Mouse (Mus musculus) spleen, adult 18-20 months (tissue): ENCODE data around the gene Bhlha9.
"Not testable (repeated sequence)": the region's sequence is repeated elsewhere in the genome, so short reads cannot be mapped to it uniquely, and the experiment has no call there.

Experiments used
- DNase-seq, 2 experiments: peaks; one replicate each; pipeline ENCODE4 v3.0.0; 2022; ENCODE audit warnings: mixed read lengths in 2 of 2

Gene Bhlha9

GRCm38 (mm10) chr11:76666002-76666649 is 6.1 kb upstream of the Bhlha9 start:
- DNase-seq = no peak

DNA sequence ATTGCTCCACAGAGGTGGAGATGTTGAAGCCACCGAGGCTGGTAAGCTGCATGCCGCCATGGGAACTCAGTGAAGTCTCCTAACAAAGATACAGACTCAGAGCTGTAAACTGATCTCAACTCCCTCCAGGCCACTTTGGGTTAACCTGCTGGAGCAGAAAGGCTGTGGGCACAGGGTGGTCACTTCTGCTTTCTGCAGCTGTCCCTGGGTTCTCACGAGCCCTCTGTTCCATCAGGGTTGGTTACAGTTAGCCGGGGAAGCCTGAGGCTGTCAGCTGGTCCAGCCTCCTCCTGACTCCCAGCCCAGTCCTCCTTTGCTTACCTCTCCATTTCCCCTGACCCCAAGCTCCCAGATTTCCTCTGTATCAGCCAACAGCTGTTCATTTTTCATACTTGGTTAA is 4.5 kb upstream of the Bhlha9 start:
- DNase-seq = no peak

- no peak for DNase-seq
Measured at GRCm38 (mm10) chr11:76672561-76673384, 503 bp downstream of the Bhlha9 start.

GRCm38 (mm10) chr11:76674199-76674598 is 1.9 kb downstream of the Bhlha9 start:
- no peak for DNase-seq

- no peak for DNase-seq
Measured at GRCm38 (mm10) chr11:76674704-76675103, 2.4 kb downstream of the Bhlha9 start.

DNA sequence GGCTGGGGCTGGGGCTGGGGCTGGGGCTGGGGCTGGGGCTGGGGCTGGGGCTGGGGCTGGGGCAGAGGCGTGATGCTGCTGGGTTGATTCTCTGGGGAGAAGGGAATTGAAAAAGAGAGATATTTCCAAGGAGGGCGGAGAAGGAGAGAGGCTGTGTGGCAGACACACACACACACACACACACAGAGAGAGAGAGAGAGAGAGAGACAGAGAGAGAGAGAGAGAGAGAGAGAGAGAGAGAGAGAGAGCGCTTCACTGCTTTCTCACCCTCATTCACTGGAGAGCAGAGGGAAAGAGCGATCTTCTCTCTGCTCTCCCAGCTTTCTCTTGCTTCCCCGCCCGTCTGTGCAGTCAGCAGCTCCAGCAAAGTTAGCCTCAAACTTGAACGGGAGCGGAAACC is 7.2 kb downstream of the Bhlha9 start, which contains the start of gene Trarg1:
Gene Trarg1 (plus strand): TSS at position 301 of the 400 bp plus-strand sequence.
- not testable (repeated sequence) for DNase-seq

DNA sequence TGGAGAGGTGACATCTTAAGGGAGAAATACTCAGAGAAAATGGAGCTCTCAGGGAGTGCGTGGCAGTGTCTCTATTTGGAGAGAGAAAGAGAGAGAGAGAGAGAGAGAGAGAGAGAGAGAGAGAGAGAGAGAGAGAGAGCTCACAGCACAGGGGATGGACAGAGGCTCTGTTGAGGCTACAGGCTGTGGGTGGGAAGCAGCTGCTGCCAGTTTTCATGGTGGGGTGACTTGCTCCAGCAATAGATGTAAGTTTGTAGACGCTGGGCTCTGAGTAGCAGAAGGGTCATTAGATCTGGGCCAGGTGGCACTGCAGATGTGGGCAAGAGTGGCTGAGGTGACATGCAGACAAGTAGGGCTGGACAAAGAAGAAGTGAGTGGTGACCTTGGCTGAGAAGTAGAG is 13.3 kb downstream of the Bhlha9 start:
- DNase-seq = no peak

DNA sequence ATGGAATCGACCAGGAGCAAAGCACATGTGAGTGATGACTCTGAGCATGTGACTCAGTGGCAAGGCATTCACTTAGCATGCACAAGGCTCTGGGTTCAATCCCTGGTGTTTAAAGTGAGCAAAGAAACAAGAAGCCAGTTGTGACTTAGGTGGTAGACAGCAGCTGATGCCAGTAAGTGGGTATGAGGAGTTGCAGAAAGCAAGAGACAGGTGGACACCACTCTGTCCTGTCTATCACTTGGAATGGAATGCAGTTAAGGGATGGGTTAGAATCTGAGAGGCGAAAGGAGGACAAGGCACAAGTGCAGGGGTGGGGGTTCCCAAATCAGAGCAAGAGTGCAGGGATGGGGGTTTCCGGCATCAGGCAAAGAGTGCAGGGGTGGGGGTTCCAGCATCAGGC is 19.8 kb downstream of the Bhlha9 start:
- no peak for DNase-seq

GRCm38 (mm10) chr11:76695810-76696209 is 23.5 kb downstream of the Bhlha9 start:
- DNase-seq = no peak

GRCm38 (mm10) chr11:76699626-76700025 is 27.4 kb downstream of the Bhlha9 start:
- no peak for DNase-seq

DNA sequence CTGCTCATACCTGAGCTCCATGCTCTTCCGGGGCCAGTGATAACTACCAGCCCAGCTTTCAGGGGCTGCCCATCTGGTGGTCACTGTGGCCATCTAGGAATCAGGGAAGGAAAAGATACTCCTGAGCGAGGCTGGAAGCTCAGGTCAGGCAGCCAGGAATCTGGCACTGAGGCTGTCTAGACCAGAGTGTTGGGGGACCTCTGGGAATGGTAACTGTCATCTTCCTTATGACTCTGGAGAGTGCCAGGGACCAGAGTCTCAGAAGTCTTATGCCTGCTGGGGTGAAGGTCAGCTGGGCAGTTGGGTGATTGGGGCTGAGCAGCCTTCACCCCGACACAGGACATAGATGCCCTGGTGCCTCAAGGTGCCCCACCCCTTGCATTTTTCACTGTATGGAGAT is 35.4 kb downstream of the Bhlha9 start:
- no peak for DNase-seq

- DNase-seq = no peak
Measured at GRCm38 (mm10) chr11:76708066-76708465, 35.8 kb downstream of the Bhlha9 start.

DNA sequence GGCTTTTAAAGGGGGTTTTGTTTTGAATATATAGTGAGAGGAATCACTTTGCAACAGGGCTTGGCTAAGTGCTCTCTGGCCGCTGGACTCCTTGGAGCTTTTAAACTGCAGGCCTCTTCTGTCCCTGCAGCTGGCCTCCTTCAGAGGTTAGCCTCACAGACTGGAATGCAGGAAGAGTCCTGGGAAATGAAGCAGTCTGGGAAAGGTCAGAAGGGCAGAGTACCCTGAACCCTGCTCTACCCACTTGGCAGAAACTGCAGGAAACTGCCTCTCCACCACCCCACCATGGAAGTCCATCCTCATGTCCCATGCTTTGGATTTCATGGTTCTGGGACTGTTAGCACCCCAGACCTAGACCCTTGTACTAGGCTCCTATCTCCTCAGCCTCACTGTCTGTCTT is 36.6 kb downstream of the Bhlha9 start:
- no peak for DNase-seq

DNA sequence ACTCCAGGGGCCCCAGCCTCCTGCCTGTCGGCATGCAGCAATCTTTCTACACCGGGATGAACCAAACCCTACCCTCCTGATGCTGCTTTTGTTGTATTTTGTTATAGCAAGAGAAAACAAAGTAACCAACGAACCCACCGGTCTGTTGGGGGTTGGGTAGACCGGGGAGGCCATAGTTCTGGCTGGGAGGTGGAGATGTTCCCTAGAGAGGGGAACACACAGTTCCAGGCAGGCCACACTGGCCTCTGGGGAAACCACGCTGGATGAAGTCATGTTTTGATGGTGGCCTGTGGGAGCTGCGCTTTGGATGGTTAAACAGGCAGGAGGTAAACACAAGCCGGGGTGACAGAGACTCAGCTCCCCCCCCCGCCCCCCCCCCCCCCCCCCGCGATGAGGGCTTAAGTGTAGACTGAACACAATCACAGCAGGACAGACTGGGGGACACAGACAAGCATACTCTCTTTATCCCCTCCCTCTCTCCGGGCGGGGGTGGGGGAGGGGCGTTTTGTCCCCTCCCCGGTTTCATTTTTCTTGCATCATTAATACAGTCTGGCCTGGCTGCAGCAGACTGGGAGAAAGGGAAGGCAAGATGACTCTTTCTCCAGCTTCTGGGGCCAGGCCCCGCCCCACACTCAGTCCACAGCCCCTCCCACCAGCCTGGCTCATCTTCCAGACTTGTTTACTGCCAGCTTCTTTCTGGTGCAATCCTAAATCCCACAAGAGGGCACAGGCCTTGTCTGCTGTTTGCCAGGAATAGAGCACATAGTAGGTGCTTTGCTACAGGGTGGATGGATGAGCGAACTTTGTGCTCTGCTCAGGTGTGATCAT is 37.6 kb downstream of the Bhlha9 start:
- no peak for DNase-seq

GRCm38 (mm10) chr11:76717000-76717399 is 44.7 kb downstream of the Bhlha9 start:
- DNase-seq = no peak
